Mouse (Mus musculus) midbrain, embryonic 13.5 days (tissue): ENCODE measurements around the gene Dnajb3. TPM values are rescaled to one million over a fixed set of nuclear protein-coding genes. Genes with fewer than 3 reads are reported as not detected.

Source experiments
- ATAC-seq: fragments of 200-750 bp; cut with Nextera tagmentation; 2 replicates; pipeline ENCODE4 v1.8.0; 2017; ENCODE audit warnings: mild to moderate bottlenecking, moderate TSS enrichment, moderate library complexity
- H3K27ac ChIP-seq: fragments of 300-500 bp; sonication (generic); 2 replicates; pipeline ENCODE4 v1.5.1; 2015; ENCODE audit warnings: inconsistent platforms, mild to moderate bottlenecking, moderate library complexity
- H3K27me3 ChIP-seq: fragments of 300-500 bp; sonication (generic); 2 replicates; pipeline ENCODE4 v1.6.1; 2015; ENCODE audit warnings: mild to moderate bottlenecking, inconsistent platforms
- H3K36me3 ChIP-seq: fragments of 300-500 bp; sonication (generic); 2 replicates; pipeline ENCODE4 v1.6.1; 2015; ENCODE audit warnings: mild to moderate bottlenecking, inconsistent platforms
- H3K4me1 ChIP-seq: fragments of 300-500 bp; sonication (generic); replicated peaks from 2 replicates; pipeline ENCODE4 v1.6.1; 2015; ENCODE audit warnings: inconsistent platforms
- H3K4me2 ChIP-seq: fragments of 300-500 bp; sonication (generic); replicated peaks from 2 replicates; pipeline ENCODE4 v1.6.1; 2015; ENCODE audit warnings: moderate library complexity, mild to moderate bottlenecking, inconsistent platforms
- H3K4me3 ChIP-seq: fragments of 300-500 bp; sonication (generic); replicated peaks from 2 replicates; pipeline ENCODE4 v1.5.1; 2015; ENCODE audit warnings: mild to moderate bottlenecking, inconsistent platforms
- H3K9ac ChIP-seq: fragments of 300-500 bp; sonication (generic); replicated peaks from 2 replicates; pipeline ENCODE4 v1.6.1; 2015; ENCODE audit warnings: mild to moderate bottlenecking, inconsistent platforms
- H3K9me3 ChIP-seq: fragments of 300-500 bp; sonication (generic); 2 replicates; pipeline ENCODE4 v1.6.1; 2016; ENCODE audit warnings: mild to moderate bottlenecking, inconsistent platforms
- WGBS: fragments of 180-500 bp; shearing (Covaris S2); methylation state at CpG from one replicate; pipeline ENCODE4 v1.1.7; 2015; 5-methylcytosine and 5-hydroxymethylcytosine counted together
- polyA plus RNA-seq: library from polyadenylated mRNA; unstranded; fragments of >200 nt; fragmentation: Nextera tagmentation; extraction: Ambion mirVana; gene quantifications from 2 replicates; pipeline ENCODE4 v1.2.1, GENCODE M21; 2015

Gene Dnajb3
- polyA plus RNA-seq, 1 experiment from 2014 or later, result 13.9 TPM

DNA sequence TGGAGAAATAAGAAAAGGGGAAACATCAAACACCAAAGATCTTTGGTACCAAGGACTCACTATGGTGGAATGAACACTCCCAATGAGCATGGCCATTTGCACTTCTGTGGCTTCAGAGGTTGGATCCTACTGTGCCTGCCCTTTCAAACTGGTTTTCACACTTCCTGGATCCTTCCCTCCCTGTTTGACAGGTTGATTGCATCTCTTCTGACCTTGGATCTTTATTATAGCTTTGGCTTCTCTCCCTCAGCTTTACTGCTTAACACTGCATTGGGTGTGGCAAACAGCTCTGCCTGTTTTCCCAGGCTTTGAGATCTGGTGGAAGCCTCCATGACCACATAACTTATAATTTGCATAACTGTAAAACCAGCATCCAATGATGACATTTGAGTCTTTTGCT lies 14.8 kb upstream of the Dnajb3 start:
- H3K27ac ChIP-seq, result no peak overlapping the region
- no peak overlapping the region for H3K4me3 ChIP-seq
- no peak for ATAC-seq
- H3K9me3 ChIP-seq, result peaks cover 27% of the 10 kb centered on the region
- H3K36me3 ChIP-seq, result no peaks in the 10 kb centered on the region
- H3K4me1 ChIP-seq, result no peaks in the 10 kb centered on the region
- no peaks in the 10 kb centered on the region for H3K27me3 ChIP-seq
- no peak overlapping the region for H3K9ac ChIP-seq
- no peak overlapping the region for H3K4me2 ChIP-seq

DNA sequence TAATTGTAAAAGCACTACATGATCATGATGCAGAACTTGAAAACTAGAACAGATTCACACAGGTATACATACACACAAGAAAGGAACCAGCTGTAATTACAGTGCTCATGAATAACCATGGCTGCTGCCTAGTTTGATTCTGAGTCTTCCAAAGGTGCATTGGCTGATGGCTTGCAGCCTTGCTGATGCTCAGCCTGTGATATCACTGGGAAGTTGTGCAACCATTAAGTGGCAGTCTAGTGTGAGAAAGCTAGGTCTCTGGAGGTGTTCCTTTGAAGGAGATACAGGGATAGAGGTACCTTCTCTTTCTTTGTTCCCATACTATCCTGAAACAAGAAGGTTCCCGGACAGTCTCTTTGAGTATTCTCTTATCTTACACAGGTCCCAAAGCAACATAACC lies 13.5 kb upstream of the Dnajb3 start:
- H3K27me3 ChIP-seq, result no peaks in the 10 kb centered on the region
- 26% methylated on average over 1 of the region's 1 CpGs for WGBS
- H3K4me2 ChIP-seq, result no peak overlapping the region
- H3K27ac ChIP-seq, result no peak overlapping the region
- H3K36me3 ChIP-seq, result no peaks in the 10 kb centered on the region
- H3K9me3 ChIP-seq, result peaks cover 37% of the 10 kb centered on the region
- no peak overlapping the region for H3K4me3 ChIP-seq
- H3K9ac ChIP-seq, result no peak overlapping the region
- H3K4me1 ChIP-seq, result no peaks in the 10 kb centered on the region
- ATAC-seq, result no peak

DNA sequence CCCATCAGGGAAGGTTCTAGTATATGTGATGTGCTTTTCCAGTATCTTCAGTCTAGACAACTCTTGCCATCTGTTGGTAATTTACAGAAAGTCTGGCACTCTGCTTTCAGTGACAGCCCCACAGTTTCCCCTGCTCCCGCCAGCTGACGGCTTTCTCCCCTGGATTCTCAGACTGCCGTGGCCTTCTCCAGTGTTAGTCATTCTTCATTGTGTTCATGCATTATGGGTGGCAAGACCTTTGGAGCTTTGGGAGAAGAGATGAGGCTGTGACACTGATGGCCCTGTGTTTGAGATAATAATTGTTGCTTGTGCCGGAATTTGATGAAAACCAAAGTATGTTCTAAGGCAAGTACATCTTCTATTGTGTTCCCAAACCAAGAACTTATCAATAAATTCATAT lies 13.0 kb upstream of the Dnajb3 start:
- no peak for ATAC-seq
- Histone ChIP-seq H3K27me3 (no peaks in the 10 kb centered on the region), H3K4me3 (no peak overlapping the region), H3K4me2 (no peak overlapping the region), H3K9ac (no peak overlapping the region), H3K4me1 (no peaks in the 10 kb centered on the region), H3K27ac (no peak overlapping the region), H3K9me3 (peaks cover 41% of the 10 kb centered on the region), H3K36me3 (no peaks in the 10 kb centered on the region)
- 52% methylated on average over 4 of the region's 4 CpGs for WGBS

DNA sequence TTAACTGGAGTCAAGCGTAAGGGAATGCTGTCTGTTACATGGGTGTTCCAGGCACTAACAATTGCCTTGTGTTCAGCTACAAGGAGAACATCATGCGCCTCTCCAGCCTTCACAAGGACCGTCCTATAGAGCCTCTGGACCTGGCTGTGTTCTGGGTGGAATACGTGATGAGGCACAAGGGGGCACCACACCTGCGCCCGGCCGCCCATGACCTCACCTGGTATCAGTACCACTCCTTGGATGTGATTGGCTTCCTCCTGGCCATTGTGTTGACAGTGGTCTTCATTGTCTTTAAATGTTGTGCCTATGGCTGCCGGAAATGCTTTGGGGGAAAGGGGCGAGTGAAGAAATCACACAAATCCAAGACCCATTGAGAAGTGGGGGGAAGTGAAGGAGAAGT lies 12.5 kb upstream of the Dnajb3 start:
- peaks cover 47% of the 10 kb centered on the region for H3K9me3 ChIP-seq
- WGBS, result 74% methylated on average over 9 of the region's 9 CpGs

DNA sequence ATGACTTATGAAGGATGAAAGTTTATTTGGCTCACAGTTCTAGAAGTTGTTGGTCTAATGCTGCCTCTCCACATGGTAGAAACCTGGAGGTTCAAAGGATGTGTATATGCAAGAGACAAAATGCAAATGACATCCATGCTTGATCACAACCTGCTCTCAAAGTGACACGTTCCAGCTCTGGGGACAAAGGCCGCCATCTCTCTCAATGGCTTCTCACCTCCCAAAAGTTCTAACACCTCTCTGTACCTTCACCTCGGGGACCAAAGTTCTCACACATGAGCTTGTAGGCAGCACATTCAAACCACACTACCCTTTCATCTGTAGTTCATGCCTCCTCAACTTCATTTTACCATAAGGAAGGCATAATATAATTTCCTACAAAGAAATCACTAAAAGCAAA lies 12.0 kb upstream of the Dnajb3 start:
- no peak overlapping the region for H3K9ac ChIP-seq
- no peak overlapping the region for H3K27ac ChIP-seq
- 39% methylated on average over 3 of the region's 3 CpGs for WGBS
- H3K36me3 ChIP-seq, result no peaks in the 10 kb centered on the region
- no peaks in the 10 kb centered on the region for H3K27me3 ChIP-seq
- H3K4me3 ChIP-seq, result no peak overlapping the region
- no peak for ATAC-seq
- no peak overlapping the region for H3K4me2 ChIP-seq
- H3K4me1 ChIP-seq, result no peaks in the 10 kb centered on the region
- peaks cover 51% of the 10 kb centered on the region for H3K9me3 ChIP-seq

More for the DNA sequence above, 12.5 kb upstream of the Dnajb3 start:
- no peak overlapping the region for H3K4me2 ChIP-seq
- no peak overlapping the region for H3K27ac ChIP-seq
- H3K36me3 ChIP-seq, result no peaks in the 10 kb centered on the region
- no peaks in the 10 kb centered on the region for H3K4me1 ChIP-seq
- H3K4me3 ChIP-seq, result no peak overlapping the region
- no peak for ATAC-seq
- no peaks in the 10 kb centered on the region for H3K27me3 ChIP-seq
- H3K9ac ChIP-seq, result no peak overlapping the region

DNA sequence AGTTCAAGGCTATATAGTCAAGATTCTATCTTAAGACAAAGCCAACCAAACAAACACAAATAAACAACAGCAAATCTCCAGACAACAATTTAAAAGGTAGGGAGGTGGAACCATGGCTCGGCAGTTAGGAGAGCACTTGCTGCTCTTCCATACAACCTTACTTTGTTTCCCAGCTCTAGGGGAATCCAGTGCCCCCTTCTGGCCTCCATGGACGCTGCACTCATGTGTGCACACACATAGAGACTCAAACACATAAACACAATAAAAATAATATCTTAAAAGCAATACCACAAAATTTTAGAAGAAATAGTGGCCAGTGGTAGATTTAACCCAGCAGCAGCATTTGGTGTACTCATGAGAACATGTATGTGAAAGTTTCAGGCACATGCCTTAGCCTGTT lies 11.6 kb upstream of the Dnajb3 start:
- 69% methylated on average over 2 of the region's 2 CpGs for WGBS
- H3K27ac ChIP-seq, result no peak overlapping the region

DNA sequence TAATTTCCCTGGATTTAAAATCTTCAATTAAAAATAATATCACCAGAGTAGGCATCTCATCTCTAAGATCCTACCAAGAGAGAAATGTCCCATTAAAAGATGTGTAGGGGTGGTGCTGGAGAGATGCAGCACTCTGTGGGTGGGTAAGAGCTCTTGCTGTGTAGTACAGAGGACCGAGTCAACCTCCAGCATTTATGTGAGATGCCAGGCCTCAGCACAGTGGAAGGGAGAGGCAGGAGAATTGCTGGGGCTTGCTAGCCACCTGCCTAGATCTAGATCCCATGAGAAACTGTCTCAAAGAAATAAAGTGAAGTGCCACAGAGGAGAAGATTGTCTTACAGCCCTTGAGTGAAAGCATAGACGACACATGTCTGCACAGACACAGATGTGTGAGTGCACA lies 11.0 kb upstream of the Dnajb3 start:
- WGBS, result 59% methylated on average over 2 of the region's 2 CpGs

More for the DNA sequence above, 11.6 kb upstream of the Dnajb3 start:
- Histone ChIP-seq H3K36me3 (no peaks in the 10 kb centered on the region), H3K4me3 (no peak overlapping the region), H3K9ac (no peak overlapping the region), H3K4me2 (no peak overlapping the region), H3K27me3 (no peaks in the 10 kb centered on the region), H3K9me3 (peaks cover 54% of the 10 kb centered on the region), H3K4me1 (no peaks in the 10 kb centered on the region)
- no peak for ATAC-seq

DNA sequence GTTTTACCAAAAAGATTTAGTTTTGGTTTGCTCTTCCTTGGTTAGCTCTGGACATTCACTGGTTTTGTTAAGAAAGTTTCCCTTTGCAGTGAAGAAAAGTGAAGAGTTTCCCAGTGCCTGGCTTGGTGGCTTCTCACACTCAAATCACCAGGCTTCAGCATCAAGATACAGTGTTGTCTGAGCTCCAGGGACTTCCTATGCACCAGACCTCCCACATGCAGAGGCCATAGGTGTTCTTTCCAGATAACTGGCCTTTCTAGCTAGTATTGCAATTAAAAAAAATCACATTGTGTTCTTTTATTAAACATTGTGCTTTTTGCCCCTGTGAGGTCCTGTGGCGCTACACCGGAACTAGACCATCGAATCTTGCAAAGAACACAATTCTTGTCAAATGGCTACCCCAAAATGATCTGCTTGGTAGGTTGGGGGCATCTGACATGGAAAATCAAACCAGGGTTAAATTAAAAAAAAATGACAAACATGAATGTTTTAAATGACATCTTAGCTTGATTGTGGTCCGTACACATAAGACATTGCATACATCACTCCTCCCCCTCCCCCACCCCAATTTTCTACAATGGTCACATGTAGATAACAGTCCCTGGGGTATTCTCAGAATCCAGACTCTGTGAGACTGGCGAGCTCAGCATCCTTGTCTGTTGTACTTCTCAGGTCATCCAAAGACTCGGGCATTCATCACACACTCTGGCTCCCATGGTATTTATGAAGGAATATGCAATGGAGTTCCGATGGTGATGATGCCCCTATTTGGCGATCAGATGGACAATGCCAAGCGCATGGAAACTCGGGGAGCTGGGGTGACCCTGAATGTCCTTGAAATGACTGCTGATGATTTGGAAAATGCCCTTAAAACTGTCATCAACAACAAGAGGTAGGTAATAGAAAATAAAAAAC lies 10.1 kb upstream of the Dnajb3 start:
- ATAC-seq, result no peak
- Histone ChIP-seq H3K36me3 (no peaks in the 10 kb centered on the region), H3K4me3 (no peak overlapping the region), H3K9me3 (peaks cover 61% of the 10 kb centered on the region), H3K9ac (no peak overlapping the region), H3K27me3 (no peaks in the 10 kb centered on the region), H3K4me1 (no peaks in the 10 kb centered on the region), H3K27ac (no peak overlapping the region), H3K4me2 (no peak overlapping the region)
- WGBS, result 69% methylated on average over 10 of the region's 10 CpGs

More for the DNA sequence above, 11.0 kb upstream of the Dnajb3 start:
- no peak for ATAC-seq
- no peak overlapping the region for H3K9ac ChIP-seq
- H3K27me3 ChIP-seq, result no peaks in the 10 kb centered on the region
- H3K36me3 ChIP-seq, result no peaks in the 10 kb centered on the region
- H3K4me3 ChIP-seq, result no peak overlapping the region
- peaks cover 58% of the 10 kb centered on the region for H3K9me3 ChIP-seq
- H3K4me1 ChIP-seq, result no peaks in the 10 kb centered on the region
- H3K27ac ChIP-seq, result no peak overlapping the region
- no peak overlapping the region for H3K4me2 ChIP-seq

DNA sequence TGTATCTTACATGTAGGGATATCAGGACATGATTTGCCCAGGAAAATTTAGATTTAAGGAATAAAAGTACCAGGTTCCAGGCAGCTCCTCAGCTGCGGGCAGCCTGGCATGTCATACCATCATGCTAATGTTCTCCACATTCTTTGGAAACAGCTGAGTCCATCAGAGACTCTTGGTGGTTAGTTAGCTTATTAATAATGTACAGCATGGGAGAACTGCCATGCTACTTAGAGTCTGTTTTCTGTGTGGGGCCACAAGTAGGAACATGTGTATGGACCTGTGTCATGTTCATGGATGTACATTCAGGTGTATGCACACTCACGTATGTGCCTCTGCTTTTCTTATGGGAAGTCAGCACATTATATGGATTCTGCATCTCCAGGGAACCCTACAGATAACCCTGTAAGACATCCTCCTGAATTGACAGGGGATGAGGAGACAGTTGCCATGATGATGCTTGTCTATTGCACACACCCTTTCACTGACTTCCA lies 8.9 kb upstream of the Dnajb3 start:
- Histone ChIP-seq H3K9ac (no peak overlapping the region), H3K36me3 (no peaks in the 10 kb centered on the region), H3K4me3 (no peak overlapping the region), H3K27ac (no peak overlapping the region), H3K4me1 (no peaks in the 10 kb centered on the region), H3K27me3 (no peaks in the 10 kb centered on the region), H3K4me2 (no peak overlapping the region), H3K9me3 (peaks cover 61% of the 10 kb centered on the region)
- 81% methylated on average over 2 of the region's 2 CpGs for WGBS
- 0 out of 2 replicates have a peak, but pooled peaks have one; percentile 10 for ATAC-seq

DNA sequence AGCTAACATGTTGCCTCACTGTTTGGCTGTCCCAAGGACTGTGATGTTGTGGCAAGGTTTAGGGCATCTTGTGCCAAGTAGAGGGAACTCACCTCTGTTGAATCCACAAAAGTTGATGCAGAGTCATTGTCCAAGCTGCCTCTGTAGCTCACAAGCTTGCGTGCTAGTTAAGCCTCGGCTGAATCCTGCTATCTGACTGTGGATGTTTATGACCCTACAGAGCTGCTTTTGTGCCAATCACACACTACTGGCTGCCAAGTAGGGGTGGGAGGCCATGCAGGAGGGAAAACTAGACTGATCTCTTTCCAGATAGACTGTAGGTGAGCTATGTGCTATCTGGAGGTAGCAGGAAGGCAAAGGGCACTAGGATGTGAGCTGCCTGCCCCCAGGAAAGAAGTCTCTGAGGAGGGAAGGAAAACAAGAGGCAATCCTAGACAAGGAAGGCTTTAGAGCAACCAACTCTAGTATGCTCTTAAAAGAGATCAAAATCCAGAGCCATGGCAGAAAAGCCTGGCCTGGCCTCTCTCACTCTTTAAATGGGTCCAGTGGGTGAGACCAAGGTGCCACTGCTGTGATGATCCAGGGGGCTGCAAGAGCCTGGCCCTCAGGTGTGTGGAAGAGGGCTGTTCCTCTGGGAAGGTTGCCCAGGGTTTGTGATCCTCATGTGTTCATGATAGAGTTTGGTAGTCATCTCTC lies 8.3 kb upstream of the Dnajb3 start:
- 84% methylated on average over 2 of the region's 2 CpGs for WGBS
- H3K4me2 ChIP-seq, result no peak overlapping the region
- no peaks in the 10 kb centered on the region for H3K36me3 ChIP-seq
- no peak overlapping the region for H3K4me3 ChIP-seq
- no peak overlapping the region for H3K9ac ChIP-seq
- peaks cover 61% of the 10 kb centered on the region for H3K9me3 ChIP-seq
- H3K27ac ChIP-seq, result no peak overlapping the region
- no peaks in the 10 kb centered on the region for H3K4me1 ChIP-seq
- H3K27me3 ChIP-seq, result no peaks in the 10 kb centered on the region
- no peak; the same call in 1 of the 2 replicates for ATAC-seq

DNA sequence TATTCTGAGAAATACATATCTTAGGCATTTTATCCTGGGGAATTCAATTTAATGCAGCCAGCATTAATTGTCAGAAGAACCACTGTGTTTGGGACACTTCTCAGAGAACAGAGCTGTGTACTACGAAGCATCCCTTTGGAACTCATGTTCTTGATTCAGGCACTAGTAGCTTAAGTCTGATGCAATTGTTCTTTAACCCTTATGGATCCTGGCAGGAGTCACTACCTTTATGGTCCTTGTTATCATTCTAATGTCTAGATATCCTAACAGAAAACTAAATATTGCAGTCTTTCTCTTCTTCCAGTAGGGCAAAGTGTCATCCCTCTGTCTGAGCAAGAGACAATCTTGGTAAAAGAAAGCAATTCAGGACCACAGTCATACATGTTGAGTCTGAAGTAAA lies 7.5 kb upstream of the Dnajb3 start:
- H3K4me3 ChIP-seq, result no peak overlapping the region
- H3K27me3 ChIP-seq, result no peaks in the 10 kb centered on the region
- H3K4me1 ChIP-seq, result no peaks in the 10 kb centered on the region
- no peaks in the 10 kb centered on the region for H3K36me3 ChIP-seq
- no peak overlapping the region for H3K9ac ChIP-seq
- no peak for ATAC-seq
- WGBS, result 74% methylated on average over 1 of the region's 1 CpGs
- no peak overlapping the region for H3K27ac ChIP-seq
- H3K9me3 ChIP-seq, result peaks cover 61% of the 10 kb centered on the region
- no peak overlapping the region for H3K4me2 ChIP-seq

DNA sequence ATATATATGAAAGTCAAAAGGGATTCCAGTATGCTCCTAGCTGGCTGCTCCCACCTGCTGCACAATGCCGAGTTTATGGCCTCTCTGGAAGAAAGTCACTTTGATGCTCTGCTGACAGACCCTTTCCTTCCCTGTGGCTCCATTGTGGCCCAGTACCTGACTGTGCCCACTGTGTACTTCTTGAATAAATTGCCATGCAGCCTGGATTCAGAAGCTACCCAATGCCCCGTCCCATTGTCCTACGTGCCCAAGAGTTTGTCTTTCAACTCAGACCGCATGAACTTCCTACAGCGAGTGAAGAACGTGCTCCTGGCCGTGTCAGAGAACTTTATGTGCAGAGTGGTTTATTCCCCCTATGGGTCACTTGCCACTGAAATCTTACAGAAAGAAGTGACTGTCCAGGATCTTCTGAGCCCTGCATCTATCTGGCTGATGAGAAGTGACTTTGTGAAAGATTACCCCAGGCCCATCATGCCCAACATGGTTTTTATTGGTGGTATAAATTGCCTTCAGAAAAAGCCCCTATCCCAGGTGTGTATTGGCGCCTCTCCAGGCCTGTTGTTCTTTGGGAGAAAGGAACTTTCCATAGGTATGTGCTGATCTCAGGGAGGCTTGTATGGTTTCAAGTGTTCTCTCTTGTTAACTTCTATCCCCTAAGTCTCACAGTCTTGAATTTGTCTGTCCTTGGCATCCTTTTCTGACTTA lies 6.9 kb upstream of the Dnajb3 start:
- H3K9ac ChIP-seq, result no peak overlapping the region
- ATAC-seq, result no peak
- no peak overlapping the region for H3K27ac ChIP-seq
- H3K4me2 ChIP-seq, result no peak overlapping the region
- H3K4me3 ChIP-seq, result no peak overlapping the region
- peaks cover 59% of the 10 kb centered on the region for H3K9me3 ChIP-seq
- 62% methylated on average over 8 of the region's 8 CpGs for WGBS
- H3K36me3 ChIP-seq, result no peaks in the 10 kb centered on the region
- H3K4me1 ChIP-seq, result no peaks in the 10 kb centered on the region
- no peaks in the 10 kb centered on the region for H3K27me3 ChIP-seq
